ENCODE assay signal across 13 mouse cellular contexts in genomic region chr17:64242310-64242859, GRCm38 (mm10).
DNase-seq lines count a peak whose midpoint lies in the region; ATAC-seq and TF ChIP-seq lines count a peak whose summit lies in the region.
"Had no signal": no experiment of that assay in that cellular context is flagged by ENCODE, and none has a peak within 500 bp of the region (broad histone marks: within the 10 kb centered on the region; RNA-seq: fewer than 3 reads in every experiment).

No protein-coding gene starts in this region.

- no peak overlapping the region for H3K4me2 ChIP-seq in lung, embryonic 14.5 days
- no peak overlapping the region for H3K4me2 ChIP-seq in hindbrain, embryonic 16.5 days (ENCODE audit: low read length)
- 0 out of 2 replicates have a peak overlapping the region, but pooled peaks have one; percentile 13 for H3K4me2 ChIP-seq in stomach, embryonic 14.5 days (replicated peaks; ENCODE audit: low read depth, low read length)

- H3K4me1 ChIP-seq in heart, embryonic 10.5 days: peaks cover 6% of the 10 kb centered on the region; the same call in 1 of the 2 replicates
- H3K4me1 ChIP-seq in lung, embryonic 14.5 days (ENCODE audit: insufficient read depth): no peaks in the 10 kb centered on the region
- H3K4me1 ChIP-seq in hindbrain, embryonic 16.5 days (ENCODE audit: control insufficient read depth, insufficient read depth, low read depth, low read length): no peaks in the 10 kb centered on the region; the same call in 1 of the 2 replicates
- H3K4me1 ChIP-seq in stomach, embryonic 14.5 days (ENCODE audit: control insufficient read depth, insufficient read depth, low read length): peaks cover 9% of the 10 kb centered on the region
- peaks cover 6% of the 10 kb centered on the region; the same call in 1 of the 2 replicates for H3K4me1 ChIP-seq in forebrain, embryonic 10.5 days

- no peak for DNase-seq in heart, embryonic 10.5 days (ENCODE audit: low spot score)
- no peak for DNase-seq in heart, postnatal 36 days
- DNase-seq in lung, embryonic 14.5 days: peak; percentile 61
- DNase-seq in lung, adult 18-20 months: no peak
- no peak for DNase-seq in forebrain, embryonic 10.5 days (ENCODE audit: extremely low spot score, low spot score)
- DNase-seq: cerebellum, adult 11-12 months; heart, adult 11 months; heart, postnatal 10 days; thymus, postnatal 36 days had no signal

- no peaks in the 10 kb centered on the region for H3K9me3 ChIP-seq in heart, embryonic 10.5 days
- H3K9me3 ChIP-seq in lung, embryonic 14.5 days (ENCODE audit: low read depth, low read length): no peaks in the 10 kb centered on the region
- H3K9me3 ChIP-seq in hindbrain, embryonic 16.5 days (ENCODE audit: control insufficient read depth, low read length): no peaks in the 10 kb centered on the region
- H3K9me3 ChIP-seq in stomach, embryonic 14.5 days (ENCODE audit: control insufficient read depth, low read depth, low read length): no peaks in the 10 kb centered on the region
- H3K9me3 ChIP-seq in forebrain, embryonic 10.5 days: no peaks in the 10 kb centered on the region

- peak; percentile 35; the same call in 1 of the 2 replicates for ATAC-seq in lung, embryonic 14.5 days (ENCODE audit: insufficient read depth)
- ATAC-seq in hindbrain, embryonic 16.5 days: peak; percentile 52
- peak; percentile 29; the same call in 1 of the 2 replicates for ATAC-seq in stomach, embryonic 14.5 days (ENCODE audit: insufficient number of reproducible peaks, insufficient read depth, low FRiP score, low read depth)
- no peak for ATAC-seq in erythroblast, adult 5-6 weeks (replicated peaks; ENCODE audit: low FRiP score, poor library complexity, severe bottlenecking)

- no peaks in the 10 kb centered on the region for H3K27me3 ChIP-seq in heart, embryonic 10.5 days (ENCODE audit: insufficient read depth, poor library complexity, severe bottlenecking)
- H3K27me3 ChIP-seq in lung, embryonic 14.5 days (ENCODE audit: insufficient read depth, low read length): no peaks in the 10 kb centered on the region
- H3K27me3 ChIP-seq in hindbrain, embryonic 16.5 days (replicated peaks; ENCODE audit: control insufficient read depth, insufficient read depth, low read length): no peaks in the 10 kb centered on the region
- H3K27me3 ChIP-seq in stomach, embryonic 14.5 days (ENCODE audit: control insufficient read depth, insufficient read depth, low read length): no peaks in the 10 kb centered on the region
- no peaks in the 10 kb centered on the region for H3K27me3 ChIP-seq in forebrain, embryonic 10.5 days (ENCODE audit: poor library complexity, severe bottlenecking)

- peak overlapping the region; percentile 12; the same call in 1 of the 2 replicates for H3K27ac ChIP-seq in heart, embryonic 10.5 days
- peak overlapping the region; percentile 19; the same call in 1 of the 2 replicates for H3K27ac ChIP-seq in lung, embryonic 14.5 days (ENCODE audit: low read depth)
- no peak overlapping the region for H3K27ac ChIP-seq in hindbrain, embryonic 16.5 days (ENCODE audit: low read depth, low read length)
- peak overlapping the region; percentile 62 for H3K27ac ChIP-seq in stomach, embryonic 14.5 days (ENCODE audit: low read length)
- H3K27ac ChIP-seq in forebrain, embryonic 10.5 days: no peak overlapping the region
- H3K27ac ChIP-seq: liver, embryonic 14.5 days had no signal

- WGBS in heart, embryonic 10.5 days: 70% methylated on average over 9 of the region's 9 CpGs
- WGBS in lung, embryonic 14.5 days: 26% methylated on average over 9 of the region's 9 CpGs
- 50% methylated on average over 9 of the region's 9 CpGs for WGBS in hindbrain, embryonic 16.5 days
- 38% methylated on average over 9 of the region's 9 CpGs for WGBS in stomach, embryonic 14.5 days
- 81% methylated on average over 9 of the region's 9 CpGs for WGBS in forebrain, embryonic 10.5 days

- H3K9ac ChIP-seq in lung, embryonic 14.5 days: no peak overlapping the region
- no peak overlapping the region for H3K9ac ChIP-seq in hindbrain, embryonic 16.5 days (ENCODE audit: low read depth, low read length)
- H3K9ac ChIP-seq in stomach, embryonic 14.5 days (replicated peaks; ENCODE audit: low read depth, low read length): no peak overlapping the region
- H3K9ac ChIP-seq: liver, embryonic 14.5 days had no signal

- H3K36me3 ChIP-seq in heart, embryonic 10.5 days: no peaks in the 10 kb centered on the region
- H3K36me3 ChIP-seq in lung, embryonic 14.5 days (ENCODE audit: insufficient read depth): no peaks in the 10 kb centered on the region
- H3K36me3 ChIP-seq in hindbrain, embryonic 16.5 days (ENCODE audit: control insufficient read depth, insufficient read depth, low read length): no peaks in the 10 kb centered on the region
- H3K36me3 ChIP-seq in stomach, embryonic 14.5 days (ENCODE audit: control insufficient read depth, insufficient read depth, low read length): no peaks in the 10 kb centered on the region
- no peaks in the 10 kb centered on the region for H3K36me3 ChIP-seq in forebrain, embryonic 10.5 days (replicated peaks)

- intact Hi-C loops in heart, postnatal 36 days (cut with DNase I): no loop called here

- TF ChIP-seq CTCF in lung, embryonic 14.5 days (IDR thresholded peaks at IDR 0.05; ENCODE audit: low read depth): no peak

- no peak overlapping the region for H3K4me3 ChIP-seq in heart, embryonic 10.5 days
- H3K4me3 ChIP-seq in lung, embryonic 14.5 days (ENCODE audit: low read depth, low read length): no peak overlapping the region
- no peak overlapping the region for H3K4me3 ChIP-seq in hindbrain, embryonic 16.5 days (ENCODE audit: low read length)
- no peak overlapping the region for H3K4me3 ChIP-seq in stomach, embryonic 14.5 days (ENCODE audit: low read depth, low read length)
- no peak overlapping the region for H3K4me3 ChIP-seq in forebrain, embryonic 10.5 days

Comparison
In these comparisons a context has a peak if more than half of its experiments do, and no peak if none do; other contexts are left out.
1. H3K27ac ChIP-seq: peak in heart, embryonic 10.5 days (single experiment), lung, embryonic 14.5 days (single experiment) and stomach, embryonic 14.5 days (single experiment); none in hindbrain, embryonic 16.5 days (single experiment) and forebrain, embryonic 10.5 days (single experiment).